Mouse (Mus musculus): ENCODE data around the gene Zpbp2. TPM values are rescaled to one million over a fixed set of nuclear protein-coding genes. Genes with fewer than 3 reads are reported as not detected.
"Not testable (repeated sequence)": the region's sequence is repeated elsewhere in the genome, so short reads cannot be mapped to it uniquely, and the experiment has no call there.

Zpbp2 gene
- polyA plus RNA-seq, 3 experiments from 2014 or later, result 3.4 to 5.0 (median 4.3) TPM

GRCm38 (mm10) chr11:98595021-98595420, 44.1 kb downstream of the Zpbp2 start:
- ATAC-seq, result peak; percentile 44

GRCm38 (mm10) chr11:98595473-98595872, 44.6 kb downstream of the Zpbp2 start:
- ATAC-seq, result no peak

- ATAC-seq, result no peak
Measured at GRCm38 (mm10) chr11:98595955-98596354, 45.1 kb downstream of the Zpbp2 start.

DNA sequence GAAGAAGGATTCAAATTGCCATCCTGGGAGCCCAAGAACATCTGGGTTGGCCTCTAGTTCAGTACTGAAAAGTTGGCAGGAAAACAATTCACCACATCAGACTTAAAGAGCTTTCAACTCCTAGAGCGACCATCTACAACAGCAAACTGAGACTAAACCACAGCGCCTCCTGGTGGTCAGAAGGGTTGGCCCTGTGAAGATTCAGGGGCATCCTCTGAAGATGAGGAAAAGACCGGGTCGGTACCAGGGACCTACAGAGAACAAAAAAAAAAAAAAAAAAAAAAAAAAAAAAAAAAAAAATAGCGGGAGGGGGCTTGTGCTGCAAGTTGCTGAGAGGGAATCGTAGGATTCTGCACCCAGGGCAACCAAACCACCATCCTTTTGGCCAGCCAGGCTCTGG, 46.5 kb downstream of the Zpbp2 start:
- ATAC-seq, result peak; percentile 92

DNA sequence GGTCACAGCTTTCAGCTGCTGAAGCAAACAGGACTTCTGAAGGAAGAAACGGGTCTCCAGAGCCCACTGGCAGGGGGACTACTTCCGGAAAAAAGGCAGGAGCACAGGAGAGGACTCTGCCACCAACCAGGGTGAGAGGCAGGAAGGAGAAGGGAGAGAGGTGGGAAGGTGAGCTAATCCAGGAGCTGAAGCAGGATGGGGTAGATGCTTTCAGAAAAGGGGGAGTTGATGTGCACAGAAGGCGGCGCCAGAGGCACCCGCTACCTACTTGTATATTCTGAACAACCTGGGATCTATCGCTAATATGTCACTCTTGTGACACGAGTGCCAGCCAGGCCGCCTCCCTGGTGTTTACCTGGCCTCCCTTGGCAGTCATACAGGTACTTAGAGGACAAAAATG, 47.1 kb downstream of the Zpbp2 start, which contains the start of gene Lrrc3c:
TSS of gene Lrrc3c (plus strand) at position 301 of the 400 bp plus-strand sequence.
- ATAC-seq, result no peak

DNA sequence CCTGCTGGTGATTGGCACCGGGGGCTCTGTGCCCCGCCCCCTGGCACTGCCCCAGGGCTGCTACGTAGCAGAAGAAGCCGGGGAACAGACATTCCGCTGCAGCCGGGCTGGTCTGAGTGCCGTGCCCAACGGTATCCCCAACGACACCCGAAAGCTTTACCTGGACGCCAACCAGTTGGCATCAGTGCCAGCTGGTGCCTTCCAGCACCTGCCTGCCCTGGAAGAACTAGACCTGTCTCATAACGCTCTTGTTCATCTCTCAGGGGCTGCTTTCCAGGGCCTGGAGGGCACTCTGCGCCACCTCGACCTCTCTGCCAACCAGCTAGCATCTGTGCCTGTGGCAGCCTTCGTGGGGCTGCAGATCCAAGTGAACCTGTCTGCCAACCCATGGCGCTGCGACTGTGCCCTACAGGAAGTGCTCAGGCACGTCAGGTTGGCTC, 48.0 kb downstream of the Zpbp2 start:
- ATAC-seq, result no peak

DNA sequence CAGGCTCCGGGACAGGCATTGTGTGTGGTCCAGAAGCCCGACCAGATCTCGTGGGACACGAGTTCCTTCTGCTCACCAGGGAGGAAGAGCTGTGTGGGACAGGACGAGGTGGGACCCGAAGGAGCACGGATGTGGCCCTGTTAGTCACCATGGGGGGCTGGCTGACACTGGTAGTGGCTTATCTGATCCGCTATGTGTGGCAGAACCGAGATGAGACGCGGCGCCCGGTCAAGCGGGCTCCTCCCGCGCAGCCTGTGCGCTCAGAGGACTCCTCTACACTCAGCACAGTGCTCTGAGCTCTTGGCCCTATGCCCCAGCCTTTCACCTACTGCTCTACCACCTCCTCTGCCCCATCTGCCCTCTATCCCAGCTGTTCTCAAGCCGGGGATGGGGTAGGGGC, 48.4 kb downstream of the Zpbp2 start:
- ATAC-seq, result no peak

DNA sequence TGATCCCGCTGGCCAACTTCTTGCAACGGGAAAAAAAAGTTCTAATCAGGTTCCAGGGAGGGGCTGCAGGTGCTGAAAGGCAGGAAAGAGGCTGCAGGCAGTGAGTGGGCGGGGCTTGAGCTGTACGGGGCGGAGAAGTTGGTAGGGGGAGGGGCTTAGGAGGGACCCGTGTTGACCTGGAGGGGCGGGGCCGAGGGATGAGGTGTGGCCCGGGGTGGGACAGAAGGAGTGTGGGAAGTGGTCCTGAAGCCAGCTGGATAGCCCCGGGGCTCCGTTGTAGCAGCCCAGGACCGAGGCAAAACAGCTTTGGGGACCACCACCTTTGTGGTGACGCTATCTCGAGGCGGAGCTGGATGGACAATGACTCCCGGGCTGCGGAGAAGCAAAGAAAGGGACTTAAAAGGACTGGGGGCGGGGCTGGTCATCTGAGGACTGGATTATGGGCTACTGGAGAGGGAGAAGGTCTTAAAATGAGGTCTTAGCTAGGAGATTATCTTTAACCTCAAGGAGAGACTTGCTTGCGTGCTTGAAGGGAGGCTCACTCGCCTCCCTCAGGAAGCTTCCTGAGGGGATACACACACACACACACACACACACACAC, 51.3 kb downstream of the Zpbp2 start:
- no peak for ATAC-seq

- no peak for ATAC-seq
Measured at GRCm38 (mm10) chr11:98603953-98604352, 53.1 kb downstream of the Zpbp2 start.

GRCm38 (mm10) chr11:98604911-98605310, 54.0 kb downstream of the Zpbp2 start:
- ATAC-seq, result not testable (repeated sequence)

DNA sequence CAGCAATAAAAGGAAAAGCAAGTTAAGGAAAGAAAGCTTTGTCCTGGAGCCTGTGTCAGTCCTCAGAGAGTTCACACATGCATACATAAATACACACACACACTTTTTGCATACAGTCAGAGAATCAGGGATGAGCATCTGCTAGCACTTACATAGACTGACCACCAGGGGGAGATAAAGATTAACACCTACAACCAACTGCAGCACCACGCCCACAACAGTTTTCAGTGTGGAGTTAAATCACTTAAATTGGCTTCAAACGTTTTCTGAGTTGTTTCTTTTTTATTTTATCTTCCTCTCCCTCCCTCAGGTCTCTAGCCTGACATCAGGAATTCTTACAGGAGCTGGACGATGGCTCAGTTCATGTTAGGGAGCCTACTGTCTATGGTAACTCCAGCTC, 55.9 kb downstream of the Zpbp2 start:
- peak; percentile 50 for ATAC-seq

Other genes starting within 250 kb of the Zpbp2 start
- not detected for gene Neurod2, start 221.4 kb upstream of the Zpbp2 start, polyA plus RNA-seq (2017; shearing (Covaris generic))
- gene Ppp1r1b, start 202.7 kb upstream of the Zpbp2 start, polyA plus RNA-seq (2017; shearing (Covaris generic)), result not detected
- 10 to 100 TPM; 38.5 to 42.1 (median 40.3) TPM for gene Stard3, start 192.7 kb upstream of the Zpbp2 start, polyA plus RNA-seq (2017; shearing (Covaris generic))
- not detected for gene Tcap, start 167.3 kb upstream of the Zpbp2 start, polyA plus RNA-seq (2017; shearing (Covaris generic))
- gene Pnmt, start 164.6 kb upstream of the Zpbp2 start, polyA plus RNA-seq (2017; shearing (Covaris generic)), result not detected
- 1 to 10 TPM; 7.0 to 8.2 (median 7.2) TPM for gene Pgap3, start 150.6 kb upstream of the Zpbp2 start, polyA plus RNA-seq (2017; shearing (Covaris generic))
- under 1 TPM in 2 of 3 experiments, not detected in 1; 0.13 to 0.68 TPM for gene Erbb2, start 138.6 kb upstream of the Zpbp2 start, polyA plus RNA-seq (2017; shearing (Covaris generic))
- 100 to 1,000 TPM; 148 to 198 (median 167) TPM for gene Mien1, start 112.1 kb upstream of the Zpbp2 start, polyA plus RNA-seq (2017; shearing (Covaris generic))
- gene Grb7, start 104.7 kb upstream of the Zpbp2 start, polyA plus RNA-seq (2017; shearing (Covaris generic)), result 1 to 10 TPM; 1.2 to 3.1 (median 2.1) TPM
- 100 to 1,000 TPM in 1 of 3 experiments, 10 to 100 TPM in 2; 75.8 to 102 (median 78.8) TPM for gene Ikzf3, start 5.1 kb upstream of the Zpbp2 start, polyA plus RNA-seq (2017; shearing (Covaris generic))
- gene Ormdl3, start 36.3 kb downstream of the Zpbp2 start, polyA plus RNA-seq (2017; shearing (Covaris generic)), result 10 to 100 TPM; 23.6 to 31.0 (median 30.7) TPM
- gene Lrrc3c, start 47.2 kb downstream of the Zpbp2 start, polyA plus RNA-seq (2017; shearing (Covaris generic)), result not detected
- gene Gm12355, start 74.6 kb downstream of the Zpbp2 start, polyA plus RNA-seq (2017; shearing (Covaris generic)), result 10 to 100 TPM in 2 of 3 experiments, 1 to 10 TPM in 1; 1.3 to 14.8 (median 10.7) TPM
- gene Gsdma3, start 75.3 kb downstream of the Zpbp2 start, polyA plus RNA-seq (2017; shearing (Covaris generic)), result not detected
- gene Gsdma2, start 95.7 kb downstream of the Zpbp2 start, polyA plus RNA-seq (2017; shearing (Covaris generic)), result not detected
- gene Gsdma, start 113.3 kb downstream of the Zpbp2 start, polyA plus RNA-seq (2017; shearing (Covaris generic)), result not detected
- gene Psmd3, start 131.5 kb downstream of the Zpbp2 start, polyA plus RNA-seq (2017; shearing (Covaris generic)), result 10 to 100 TPM; 12.9 to 20.6 (median 15.5) TPM
- not detected for gene Csf3, start 150.2 kb downstream of the Zpbp2 start, polyA plus RNA-seq (2017; shearing (Covaris generic))
- gene Med24, start 178.3 kb downstream of the Zpbp2 start, polyA plus RNA-seq (2017; shearing (Covaris generic)), result 10 to 100 TPM; 23.8 to 32.5 (median 28.3) TPM
- 1 to 10 TPM; 1.3 to 6.3 (median 5.2) TPM for gene Thra, start 189.5 kb downstream of the Zpbp2 start, polyA plus RNA-seq (2017; shearing (Covaris generic))
- 1 to 10 TPM; 6.5 to 8.4 (median 7.3) TPM for gene Nr1d1, start 224.2 kb downstream of the Zpbp2 start, polyA plus RNA-seq (2017; shearing (Covaris generic))
- 10 to 100 TPM; 16.7 to 26.3 (median 20.4) TPM for gene Msl1, start 244.4 kb downstream of the Zpbp2 start, polyA plus RNA-seq (2017; shearing (Covaris generic))